Mouse (Mus musculus) spleen, postnatal 36 days (tissue): ENCODE measurements around the gene Ccdc88c.
A peak's percentile ranks its signal among the peaks of the same experiment; 100 is the strongest.

ENCODE experiments used
- DNase-seq, 2 experiments: peaks; one replicate each; pipeline ENCODE4 v3.0.0; 2022; ENCODE audit warnings: low spot score in 2 of 2, mixed read lengths in 1 of 2

The Ccdc88c gene

GRCm38 (mm10) chr12:101028954-101029731, at the start of gene Ccdc88c:
Gene Ccdc88c, minus strand, starts transcription at chr12:101029056.
- peak; percentile 93 to 95 for DNase-seq

GRCm38 (mm10) chr12:101077955-101078354, 49.1 kb upstream of the Ccdc88c start:
- DNase-seq, result no peak

- DNase-seq, result no peak
Observed at GRCm38 (mm10) chr12:101075433-101075832, 46.6 kb upstream of the Ccdc88c start.

GRCm38 (mm10) chr12:101074821-101075429, 46.1 kb upstream of the Ccdc88c start:
- DNase-seq, result no peak

- DNase-seq, result no peak
Observed at GRCm38 (mm10) chr12:101069813-101070212, 41.0 kb upstream of the Ccdc88c start.

GRCm38 (mm10) chr12:101066329-101066728, 37.5 kb upstream of the Ccdc88c start:
- DNase-seq, result no peak

GRCm38 (mm10) chr12:101039956-101040355, 11.1 kb upstream of the Ccdc88c start:
- DNase-seq, result no peak

GRCm38 (mm10) chr12:101028247-101028953, 456 bp downstream of the Ccdc88c start:
- no peak for DNase-seq

- DNase-seq, result peak; percentile 69 to 76
Observed at GRCm38 (mm10) chr12:101027451-101028246, 1.2 kb downstream of the Ccdc88c start.

GRCm38 (mm10) chr12:101026946-101027345, 1.9 kb downstream of the Ccdc88c start:
- no peak for DNase-seq

- no peak for DNase-seq
Observed at GRCm38 (mm10) chr12:101026518-101026917, 2.3 kb downstream of the Ccdc88c start.

GRCm38 (mm10) chr12:101026025-101026424, 2.8 kb downstream of the Ccdc88c start:
- DNase-seq, result no peak

- DNase-seq, result peak; percentile 47 to 63
Observed at GRCm38 (mm10) chr12:101025379-101025778, 3.5 kb downstream of the Ccdc88c start.

GRCm38 (mm10) chr12:101024824-101025223, 4.0 kb downstream of the Ccdc88c start:
- no peak for DNase-seq

- DNase-seq, result no peak
Observed at GRCm38 (mm10) chr12:101023143-101023542, 5.7 kb downstream of the Ccdc88c start.

GRCm38 (mm10) chr12:101022353-101022752, 6.5 kb downstream of the Ccdc88c start:
- no peak for DNase-seq

- DNase-seq, result no peak
Observed at GRCm38 (mm10) chr12:101021484-101022226, 7.2 kb downstream of the Ccdc88c start.

GRCm38 (mm10) chr12:101020210-101021015, 8.4 kb downstream of the Ccdc88c start:
- DNase-seq, result peak; percentile 58 to 71

- no peak for DNase-seq
Observed at GRCm38 (mm10) chr12:101019443-101019842, 9.4 kb downstream of the Ccdc88c start.

GRCm38 (mm10) chr12:101019031-101019430, 9.8 kb downstream of the Ccdc88c start:
- no peak for DNase-seq
